Mouse (Mus musculus): ENCODE measurements around the gene Plp2.
"Not testable (repeated sequence)": the region's sequence is repeated elsewhere in the genome, so short reads cannot be mapped to it uniquely, and the experiment has no call there.

GRCm38 (mm10) chrX:7714135-7714899 is 43.1 kb upstream of the Plp2 start, which contains the start of gene Wdr45:
- peak; percentile 58 for TF ChIP-seq POLR2A (IDR thresholded peaks at IDR 0.05; ENCODE audit: low read depth, low read length)
- TF ChIP-seq CTCF (IDR thresholded peaks at IDR 0.05; ENCODE audit: borderline replicate concordance, insufficient read depth, low read length), result not testable (repeated sequence)
